Mouse (Mus musculus): ENCODE data around the gene Naa50.

The Naa50 gene

GRCm38 (mm10) chr16:44140186-44140787 lies 657 bp downstream of the Naa50 start:
- peak; percentile 22 to 43 for DNase-seq (ENCODE audit: low spot score in 2 of 2)

- DNase-seq (ENCODE audit: low spot score in 2 of 2): no peak
Observed at GRCm38 (mm10) chr16:44141483-44141882, 1.9 kb downstream of the Naa50 start.

DNA sequence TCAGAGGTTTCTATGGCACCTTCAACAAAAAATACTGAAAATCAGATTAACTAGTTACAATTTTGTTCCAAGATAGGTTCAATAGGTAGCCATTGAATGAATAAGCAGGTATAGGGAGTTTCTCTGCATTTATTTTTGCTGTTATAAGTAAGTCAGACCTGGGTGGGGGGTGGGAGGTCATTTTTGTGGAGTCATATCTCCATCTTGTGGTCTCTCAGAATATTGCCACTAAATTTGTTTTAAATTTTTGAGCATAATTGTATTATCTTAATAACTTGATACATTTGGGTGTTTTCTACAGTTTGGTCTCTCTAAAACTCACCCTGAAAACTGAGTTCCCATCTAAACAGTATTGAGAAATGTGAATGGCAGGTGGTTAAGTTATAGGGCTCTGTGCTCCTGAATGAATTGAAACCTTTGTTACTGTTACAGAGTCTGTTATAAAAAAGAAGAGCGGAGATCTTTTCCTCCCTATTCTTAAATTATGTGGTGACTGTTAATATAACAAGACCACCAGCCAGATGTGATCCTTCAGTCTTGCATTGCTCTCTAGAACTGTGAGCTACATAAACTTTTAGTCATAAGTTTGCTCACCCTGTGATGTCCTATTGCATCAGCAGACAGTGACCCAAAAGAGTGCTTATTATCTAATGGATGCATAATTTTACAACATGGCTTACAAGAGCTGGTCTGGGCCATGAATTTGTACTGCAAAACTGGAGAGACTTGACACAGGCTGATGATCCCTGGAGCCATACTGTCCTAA lies 9.6 kb downstream of the Naa50 start:
- no peak for DNase-seq (ENCODE audit: low spot score in 2 of 2)

- DNase-seq (ENCODE audit: low spot score in 2 of 2): no peak
Observed at GRCm38 (mm10) chr16:44154497-44155057, 14.9 kb downstream of the Naa50 start.

GRCm38 (mm10) chr16:44159325-44159724 lies 19.7 kb downstream of the Naa50 start:
- no peak for DNase-seq (ENCODE audit: low spot score in 2 of 2)

DNA sequence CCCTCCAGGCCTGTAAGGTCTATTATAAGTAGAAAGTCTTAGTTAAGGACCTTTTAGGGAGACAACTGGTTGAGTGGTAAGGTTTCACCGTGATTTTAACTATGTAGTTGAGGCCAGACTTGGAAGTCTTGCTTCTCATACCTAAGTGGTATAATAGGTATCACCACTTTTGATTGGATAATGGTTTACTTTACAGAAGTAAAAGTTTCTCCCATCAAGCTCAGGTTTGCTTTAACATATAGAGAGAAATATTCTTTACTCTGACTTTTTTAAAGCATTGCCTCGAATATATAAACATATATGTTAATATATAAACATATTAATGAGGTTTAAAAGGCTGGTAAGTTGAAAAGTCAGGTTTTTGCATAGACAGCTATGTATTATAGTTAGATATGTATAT lies 24.2 kb downstream of the Naa50 start:
- DNase-seq (ENCODE audit: low spot score in 2 of 2): no peak

DNA sequence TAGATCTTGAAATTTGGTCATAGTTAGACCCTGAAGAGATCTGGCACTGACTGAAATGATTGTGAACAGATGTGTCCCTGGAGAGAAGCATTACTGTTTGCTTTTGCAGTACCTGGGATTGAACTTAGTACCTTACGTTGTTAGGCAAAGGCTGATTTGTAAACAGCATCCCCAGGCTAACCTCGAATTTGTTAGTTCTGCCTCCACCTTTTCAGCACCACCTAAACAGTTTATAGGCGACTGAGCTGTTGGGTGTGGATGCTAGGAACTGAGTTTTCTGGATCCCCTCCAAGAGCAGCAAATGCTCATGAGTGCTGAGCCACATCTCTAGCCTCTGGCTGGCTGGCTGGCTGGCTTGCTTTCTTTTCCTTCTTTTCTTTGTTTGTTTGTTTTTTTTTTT lies 25.6 kb downstream of the Naa50 start:
- no peak for DNase-seq (ENCODE audit: low spot score in 2 of 2)

DNA sequence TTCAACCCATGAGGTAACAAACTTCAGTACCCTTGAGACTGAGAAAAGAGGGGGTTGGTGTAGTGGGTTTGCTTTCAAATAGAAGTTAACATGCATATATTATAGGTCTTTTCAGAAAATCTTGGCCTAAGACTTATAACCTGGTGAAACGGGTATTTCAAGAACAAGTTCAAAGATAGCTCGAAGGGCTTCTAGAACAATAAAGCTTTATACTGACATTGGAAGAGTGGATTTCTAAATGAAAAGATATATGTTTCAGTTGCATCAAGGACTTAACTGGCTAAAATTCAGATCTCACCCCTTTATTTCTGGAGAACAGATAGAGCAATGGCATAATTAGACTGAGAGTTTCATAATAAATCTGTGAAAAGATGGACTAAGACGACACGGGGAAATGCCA lies 29.4 kb downstream of the Naa50 start:
- no peak for DNase-seq (ENCODE audit: low spot score in 2 of 2)

GRCm38 (mm10) chr16:44172297-44173154 lies 32.9 kb downstream of the Naa50 start:
- peak; percentile 88 to 97 for DNase-seq (ENCODE audit: low spot score in 2 of 2)

- DNase-seq (ENCODE audit: low spot score in 2 of 2): peak; percentile 23 to 28
Observed at GRCm38 (mm10) chr16:44173155-44173941, 33.7 kb downstream of the Naa50 start, which contains the start of gene Usf3. TSS of gene Usf3 (plus strand) at chr16:44173246.

DNA sequence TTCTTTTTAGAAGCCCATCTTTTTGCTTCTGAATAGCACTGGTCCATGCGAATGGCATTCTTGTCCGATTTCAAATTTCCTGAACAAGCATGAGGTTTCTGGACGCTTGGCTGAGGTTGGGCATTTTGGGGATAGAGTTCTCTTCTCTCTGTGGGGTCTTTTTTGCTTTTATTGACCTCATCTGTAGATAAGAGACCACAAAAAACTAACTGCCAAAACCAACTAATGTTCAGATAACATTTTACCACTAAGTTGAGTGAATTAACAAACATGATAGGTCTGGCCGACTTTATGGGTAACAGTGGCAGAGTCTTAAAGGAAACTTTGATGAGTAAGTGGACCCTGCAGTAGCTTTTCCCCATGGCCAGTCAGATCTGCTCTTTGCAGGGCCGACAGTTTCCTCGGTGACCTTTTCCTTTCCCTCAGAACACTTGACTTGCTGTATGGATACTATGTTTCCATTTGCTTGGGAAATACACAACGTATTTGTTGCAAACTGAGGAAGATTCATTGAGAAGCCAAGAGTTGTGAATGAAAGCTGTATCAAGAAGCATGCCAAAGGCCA lies 34.4 kb downstream of the Naa50 start:
- DNase-seq (ENCODE audit: low spot score in 2 of 2): no peak

- DNase-seq (ENCODE audit: low spot score in 2 of 2): no peak
Observed at GRCm38 (mm10) chr16:44175001-44175400, 35.4 kb downstream of the Naa50 start.

- no peak for DNase-seq (ENCODE audit: low spot score in 2 of 2)
Observed at GRCm38 (mm10) chr16:44176511-44176910, 36.9 kb downstream of the Naa50 start.

DNA sequence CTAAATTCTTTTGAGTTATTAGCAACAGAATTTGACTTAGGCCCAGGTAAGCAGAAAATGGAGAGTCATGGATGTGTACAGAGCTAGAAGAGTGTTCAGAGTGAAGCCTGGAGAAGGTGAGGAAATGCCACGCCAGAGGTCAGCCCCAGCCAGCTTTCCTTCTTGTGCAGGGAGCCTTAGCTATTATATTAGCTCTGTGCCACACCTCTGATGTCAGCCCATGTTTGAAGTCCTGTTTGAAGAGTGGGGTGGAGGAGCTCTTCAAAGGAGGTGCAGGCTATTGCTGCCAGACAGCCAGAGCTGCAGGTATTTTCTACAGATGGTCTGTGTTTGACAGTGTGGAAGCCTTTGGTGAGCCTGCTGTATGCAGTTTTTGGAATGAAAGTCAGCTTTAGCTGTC lies 38.9 kb downstream of the Naa50 start:
- no peak for DNase-seq (ENCODE audit: low spot score in 2 of 2)

- no peak for DNase-seq (ENCODE audit: low spot score in 2 of 2)
Observed at GRCm38 (mm10) chr16:44182597-44182996, 43.0 kb downstream of the Naa50 start.

- no peak for DNase-seq (ENCODE audit: low spot score in 2 of 2)
Observed at GRCm38 (mm10) chr16:44184769-44185168, 45.1 kb downstream of the Naa50 start.

GRCm38 (mm10) chr16:44187172-44187571 lies 47.5 kb downstream of the Naa50 start:
- no peak for DNase-seq (ENCODE audit: low spot score in 2 of 2)

DNA sequence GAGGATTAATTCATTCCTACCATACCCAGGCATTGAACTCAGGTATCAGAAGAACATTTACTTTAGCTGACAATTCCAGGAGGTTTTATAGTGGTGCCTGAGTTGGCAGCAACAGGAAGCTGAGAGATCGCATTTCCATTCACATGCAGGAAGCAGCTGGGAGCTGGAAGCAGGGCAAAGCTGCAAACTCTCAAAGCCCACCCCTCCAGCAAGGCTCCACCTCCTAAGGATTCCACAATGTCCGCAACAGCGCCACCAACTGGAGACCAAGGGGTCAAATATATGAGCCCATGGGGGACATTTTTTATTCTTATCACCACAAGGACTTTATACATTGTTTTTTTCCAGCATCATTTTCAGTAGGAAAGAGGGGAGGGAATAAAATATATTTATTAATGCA lies 49.1 kb downstream of the Naa50 start:
- DNase-seq (ENCODE audit: low spot score in 2 of 2): no peak

DNA sequence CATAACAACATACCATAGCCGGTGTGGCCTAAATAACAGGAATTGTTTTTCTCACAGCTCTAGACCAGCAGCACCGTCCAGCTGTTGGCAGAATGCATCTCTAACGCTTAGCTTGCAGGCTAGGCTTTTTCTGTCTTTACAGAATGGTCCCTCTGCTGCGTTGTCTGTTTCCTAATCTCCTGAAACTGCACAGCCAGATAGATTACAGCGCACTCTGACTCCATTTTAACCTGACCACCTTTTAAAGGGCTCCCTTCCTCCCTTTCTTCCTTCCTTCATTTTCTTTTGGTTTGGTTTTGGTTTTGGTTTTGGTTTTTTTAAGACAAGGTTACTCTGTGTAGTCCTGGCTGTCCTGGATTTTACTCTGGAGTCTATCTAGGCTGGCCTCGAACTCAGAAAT lies 50.4 kb downstream of the Naa50 start:
- no peak for DNase-seq (ENCODE audit: low spot score in 2 of 2)

GRCm38 (mm10) chr16:44190968-44191367 lies 51.3 kb downstream of the Naa50 start:
- no peak for DNase-seq (ENCODE audit: low spot score in 2 of 2)

- no peak for DNase-seq (ENCODE audit: low spot score in 2 of 2)
Observed at GRCm38 (mm10) chr16:44199066-44199703, 59.6 kb downstream of the Naa50 start.
